Mouse (Mus musculus) ovary, adult 18-20 months (tissue): Measurements from ENCODE around the gene Psma6.
A peak's percentile ranks its signal among the peaks of the same experiment; 100 is the strongest.

ENCODE experiments used
- DNase-seq: peaks from one replicate; pipeline ENCODE4 v3.0.0; 2022; ENCODE audit warnings: low spot score, mixed read lengths

Gene Psma6

DNA sequence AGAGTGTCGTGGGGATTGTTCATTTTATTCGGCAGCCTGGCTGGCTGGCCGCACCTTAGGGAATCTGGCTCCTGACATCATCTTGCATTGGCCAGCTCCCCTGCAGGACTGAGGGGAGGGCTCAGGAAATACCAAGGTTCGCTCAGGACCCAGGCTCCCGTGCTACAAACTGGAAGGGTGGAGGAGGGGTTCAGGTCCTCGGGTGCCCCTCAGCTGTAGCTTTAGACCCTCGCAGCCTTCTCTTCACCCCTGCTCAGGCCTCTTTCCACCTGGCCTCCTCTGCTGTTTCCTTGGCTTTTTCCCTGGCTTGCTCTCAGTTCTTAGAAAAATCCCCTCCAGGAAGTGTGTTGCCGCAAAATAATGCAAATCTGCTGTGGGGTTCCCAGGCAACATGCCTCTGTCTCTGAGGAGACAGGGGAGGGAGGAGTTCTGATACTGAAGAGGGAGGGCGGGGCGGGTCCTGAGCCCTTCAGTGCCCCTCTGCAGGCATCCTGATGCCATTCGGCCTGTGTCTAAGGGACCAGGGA lies 54.7 kb downstream of the Psma6 start:
- DNase-seq = no peak

GRCm38 (mm10) chr12:55440416-55440815 lies 56.4 kb downstream of the Psma6 start:
- no peak for DNase-seq

DNA sequence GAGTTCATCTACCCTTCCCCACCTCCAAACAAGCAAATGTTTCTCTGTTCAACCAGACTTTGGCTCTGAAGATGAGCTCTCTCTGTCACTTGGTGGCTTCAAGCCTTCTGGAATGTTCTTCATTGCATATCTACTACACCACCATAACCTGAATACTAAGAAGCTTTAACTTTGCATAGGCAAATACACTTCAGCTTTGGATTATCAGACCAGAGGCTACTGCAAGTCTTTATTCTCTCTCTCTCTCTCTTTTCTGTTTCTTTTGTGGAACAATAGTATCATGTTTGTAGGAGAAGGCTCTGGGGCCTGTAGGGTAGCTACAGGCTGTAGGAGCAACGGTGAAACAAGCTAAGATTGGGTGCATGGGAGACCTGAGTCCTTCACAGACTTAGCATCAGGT lies 58.2 kb downstream of the Psma6 start:
- no peak for DNase-seq

GRCm38 (mm10) chr12:55442861-55443850 lies 59.1 kb downstream of the Psma6 start:
- DNase-seq = peak; percentile 87

GRCm38 (mm10) chr12:55444031-55444451 lies 60.0 kb downstream of the Psma6 start:
- DNase-seq = no peak

GRCm38 (mm10) chr12:55445583-55445982 lies 61.6 kb downstream of the Psma6 start:
- no peak for DNase-seq

- no peak for DNase-seq
Observed at GRCm38 (mm10) chr12:55446366-55446745, 62.3 kb downstream of the Psma6 start.

GRCm38 (mm10) chr12:55446746-55447395 lies 62.8 kb downstream of the Psma6 start:
- DNase-seq = peak; percentile 91

DNA sequence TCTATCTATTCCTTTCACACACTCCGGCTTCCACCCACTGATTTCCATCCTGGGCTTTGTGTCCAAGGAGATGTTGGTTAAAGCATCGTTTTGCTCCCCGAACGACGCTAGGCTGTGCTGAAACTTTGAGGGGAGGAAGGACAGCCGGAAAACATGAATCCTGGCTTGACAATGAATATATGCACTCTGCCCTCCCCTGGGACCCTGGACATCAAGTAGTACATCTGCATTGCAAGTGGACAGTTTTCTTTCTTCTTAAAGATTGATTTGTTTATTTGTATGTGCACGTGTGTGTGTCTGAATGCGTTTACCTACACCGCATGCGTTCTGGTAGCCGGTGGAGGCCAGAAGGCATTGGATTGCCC lies 63.4 kb downstream of the Psma6 start:
- DNase-seq = no peak

DNA sequence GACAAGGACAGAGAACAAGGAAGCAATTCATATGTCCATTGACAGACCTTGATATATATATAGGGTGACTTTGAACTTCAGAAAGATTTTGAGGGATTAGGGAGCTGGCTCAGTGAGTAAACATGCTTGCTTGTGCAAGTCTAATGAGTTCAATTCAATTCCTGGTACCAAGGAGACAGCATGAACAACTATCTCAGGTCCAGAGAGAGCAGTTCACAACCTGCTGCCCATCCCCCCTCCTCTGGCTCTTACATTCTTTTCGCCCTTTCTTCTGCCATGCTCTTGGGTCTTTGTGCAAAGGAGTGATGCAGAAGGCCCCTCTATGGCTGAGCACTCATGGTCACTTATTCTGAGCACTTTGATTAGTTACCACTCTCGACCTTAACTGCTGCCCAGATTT lies 64.4 kb downstream of the Psma6 start:
- no peak for DNase-seq

DNA sequence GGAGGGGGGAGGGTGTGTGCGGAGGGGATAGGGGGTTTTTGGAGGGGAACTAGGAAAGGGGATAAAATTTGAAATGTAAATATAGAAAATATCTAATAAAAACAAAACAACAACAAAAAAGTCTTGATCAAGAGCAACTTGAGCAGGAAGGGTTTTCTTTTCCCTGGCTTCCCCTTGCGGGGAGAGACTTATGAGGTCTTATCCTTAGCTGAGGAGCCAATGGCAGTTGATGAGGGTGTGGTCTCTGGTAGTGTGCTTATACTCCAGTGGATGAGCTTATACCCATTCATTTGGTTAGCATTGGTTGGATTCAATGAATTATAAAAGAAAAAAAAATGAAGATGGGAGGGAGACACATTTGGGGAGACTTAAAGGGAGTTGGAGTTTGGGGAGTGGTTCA lies 65.0 kb downstream of the Psma6 start:
- no peak for DNase-seq

DNA sequence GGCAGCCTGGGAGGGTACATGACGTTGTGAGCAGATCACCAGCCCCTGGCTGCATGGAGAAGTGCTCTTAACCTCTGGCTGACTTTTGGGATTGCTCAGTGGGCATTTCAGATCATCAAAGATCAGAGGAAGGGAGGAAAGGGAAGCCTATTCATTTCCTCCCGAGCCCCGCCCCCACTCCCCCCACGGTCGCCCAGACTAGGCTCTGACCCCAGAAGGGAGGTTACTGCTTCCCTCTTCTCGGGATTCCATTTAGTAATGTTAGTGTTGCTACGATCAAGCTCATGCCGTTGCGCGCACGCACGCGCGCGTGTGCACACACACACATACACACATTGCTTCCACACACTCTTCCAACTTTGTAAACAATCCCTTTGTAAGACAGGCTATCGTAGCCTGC lies 66.4 kb downstream of the Psma6 start:
- no peak for DNase-seq

DNA sequence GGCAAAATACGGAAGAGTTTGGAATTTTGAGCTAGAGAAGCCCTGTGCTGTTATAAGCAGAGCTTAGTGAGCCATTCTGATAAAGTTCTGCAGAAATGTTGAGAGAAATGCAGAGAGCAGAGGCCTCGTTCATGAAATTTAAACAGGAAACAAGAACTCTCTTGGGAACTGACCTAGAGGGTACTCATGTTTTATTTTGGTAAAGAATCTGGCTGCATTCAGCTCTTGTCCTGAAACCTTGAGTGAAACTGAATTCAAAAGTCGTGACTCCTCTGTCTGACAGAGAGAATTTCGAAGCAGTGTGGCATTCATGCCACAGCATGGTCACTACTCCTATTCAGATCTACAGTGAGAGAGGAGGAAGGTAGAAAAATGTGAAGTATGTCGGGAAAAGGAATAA lies 68.8 kb downstream of the Psma6 start:
- DNase-seq = no peak

DNA sequence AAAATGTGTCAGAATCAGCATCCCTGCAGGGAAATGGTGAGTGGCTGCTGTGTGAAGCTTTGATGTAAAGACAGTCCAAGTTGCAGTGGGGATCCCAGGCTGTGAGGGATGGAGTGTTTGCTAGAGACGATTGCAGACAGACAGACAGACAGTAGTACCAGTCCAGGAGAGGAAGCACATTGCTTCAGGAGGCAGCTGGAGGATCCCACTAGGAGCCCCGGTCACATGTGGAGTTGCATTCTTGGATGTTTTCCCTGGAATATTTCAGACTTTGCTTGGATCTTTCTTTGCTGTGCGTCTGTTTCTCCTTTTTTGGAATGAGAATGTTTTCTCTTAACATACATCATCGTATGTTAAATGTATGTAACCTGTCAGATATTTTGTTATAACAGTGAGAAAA lies 69.9 kb downstream of the Psma6 start:
- no peak for DNase-seq

DNA sequence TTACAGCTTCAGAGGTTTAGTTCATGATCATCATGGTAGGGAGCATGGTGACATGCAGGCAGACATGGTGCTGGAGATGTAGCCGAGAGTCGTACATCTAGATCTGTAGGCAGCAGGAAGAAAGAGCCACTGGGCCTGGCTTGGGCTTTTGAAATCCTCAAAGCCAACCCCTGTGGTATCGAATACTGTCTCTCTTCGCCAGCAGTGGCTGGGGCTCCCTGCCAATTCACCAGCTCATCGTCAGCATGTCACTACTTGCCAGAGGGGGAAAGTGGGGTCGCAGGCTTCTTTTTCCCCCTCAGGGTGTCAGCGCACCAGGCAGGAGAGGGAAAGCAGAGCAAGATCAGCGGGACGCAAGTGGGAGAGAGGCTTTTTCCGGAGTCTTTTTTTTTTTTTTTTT lies 71.2 kb downstream of the Psma6 start:
- DNase-seq = no peak

- no peak for DNase-seq
Observed at GRCm38 (mm10) chr12:55456136-55456535, 72.1 kb downstream of the Psma6 start.

- DNase-seq = no peak
Observed at GRCm38 (mm10) chr12:55456893-55457292, 72.9 kb downstream of the Psma6 start.

DNA sequence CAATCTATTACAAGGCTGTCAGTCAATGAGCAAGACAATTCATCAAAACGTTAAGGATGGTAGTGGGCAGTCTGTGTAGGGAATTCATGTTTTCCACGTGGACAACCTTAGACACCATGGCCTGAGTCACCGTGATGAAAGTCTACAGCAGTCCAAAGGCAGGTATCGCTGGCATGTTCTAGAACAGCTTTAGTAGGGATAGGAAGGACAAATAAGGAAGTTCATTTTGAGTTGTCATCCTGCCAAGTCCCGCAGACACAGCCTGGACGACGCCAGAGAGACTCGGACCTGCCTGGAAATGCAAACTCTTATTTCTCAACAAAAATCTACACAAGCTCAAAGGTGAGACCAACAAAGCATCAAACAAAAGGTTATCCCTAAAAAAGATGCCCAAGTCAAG lies 75.7 kb downstream of the Psma6 start:
- DNase-seq = no peak

- DNase-seq = no peak
Observed at GRCm38 (mm10) chr12:55460900-55461299, 76.9 kb downstream of the Psma6 start.

DNA sequence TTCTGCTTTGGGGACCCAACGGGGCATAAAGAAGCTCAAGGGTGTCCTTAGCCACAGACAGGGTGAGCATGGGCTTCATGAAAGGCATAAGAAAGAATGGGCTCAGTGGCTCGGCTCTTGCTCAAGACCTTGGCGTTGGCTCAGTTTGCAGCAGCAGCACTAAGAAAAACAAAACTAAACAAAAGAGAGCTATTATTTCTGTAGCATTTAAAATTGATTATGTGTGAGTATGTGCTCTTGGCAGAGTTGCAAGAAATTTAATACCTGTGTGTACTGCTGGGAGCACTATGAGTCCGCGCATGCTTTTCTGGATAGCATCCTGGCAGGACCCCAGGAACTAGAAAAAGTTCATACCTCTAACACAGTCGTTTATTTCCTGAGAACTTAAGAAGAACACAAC lies 77.7 kb downstream of the Psma6 start:
- DNase-seq = no peak

GRCm38 (mm10) chr12:55462456-55462855 lies 78.4 kb downstream of the Psma6 start:
- DNase-seq = no peak

DNA sequence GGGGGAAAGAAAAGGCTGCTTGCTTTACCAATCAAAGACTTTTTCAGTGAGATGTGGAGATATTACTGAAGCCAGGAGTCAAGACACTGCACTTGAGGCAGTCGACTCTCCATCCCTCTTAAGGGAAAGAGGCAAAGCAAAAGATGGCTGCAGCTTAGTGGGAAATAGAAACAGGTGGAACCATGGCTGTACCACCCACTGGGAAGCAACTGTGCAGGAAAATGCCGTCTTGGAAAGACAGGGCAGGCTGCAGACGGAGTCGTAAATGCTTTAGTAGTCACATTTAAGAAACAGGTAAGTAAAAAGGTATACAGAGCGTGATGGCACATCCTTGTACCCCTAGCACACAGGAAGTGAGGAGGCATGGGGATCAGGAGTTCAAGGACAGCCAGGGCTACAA lies 79.1 kb downstream of the Psma6 start:
- no peak for DNase-seq
